Mouse (Mus musculus) lung, embryonic 14.5 days (tissue): ENCODE data around the gene Zbtb8a. TPM values are rescaled to one million over a fixed set of nuclear protein-coding genes. Genes with fewer than 3 reads are reported as not detected.

Source experiments
- ATAC-seq: fragments of 200-750 bp; cut with Nextera tagmentation; 2 replicates; pipeline ENCODE4 v1.8.0; 2017; ENCODE audit warnings: mild to moderate bottlenecking, moderate TSS enrichment, moderate library complexity; ENCODE audit not compliant: insufficient read depth
- DNase-seq: peaks from one replicate; pipeline ENCODE4 v3.0.0-alpha.2; 2015
- H3K27ac ChIP-seq: fragments of 300-500 bp; sonication (generic); 2 replicates; pipeline ENCODE4 v1.5.1; 2014; ENCODE audit warnings: low read depth, mild to moderate bottlenecking, moderate library complexity
- H3K27me3 ChIP-seq: fragments of 300-500 bp; sonication (generic); 2 replicates; pipeline ENCODE4 v1.6.1; 2014; ENCODE audit warnings: low read length, control low read depth; ENCODE audit not compliant: insufficient read depth
- H3K36me3 ChIP-seq: fragments of 300-500 bp; sonication (generic); 2 replicates; pipeline ENCODE4 v1.6.1; 2014; ENCODE audit warnings: control low read depth; ENCODE audit not compliant: insufficient read depth
- H3K4me1 ChIP-seq: fragments of 300-500 bp; sonication (generic); 2 replicates; pipeline ENCODE4 v1.6.1; 2014; ENCODE audit warnings: antibody characterized with exemption, control low read depth; ENCODE audit not compliant: insufficient read depth
- H3K4me2 ChIP-seq: fragments of 300-500 bp; sonication (generic); 2 replicates; pipeline ENCODE4 v1.6.1; 2014; ENCODE audit warnings: mild to moderate bottlenecking
- H3K4me3 ChIP-seq: fragments of 300-500 bp; sonication (generic); 2 replicates; pipeline ENCODE4 v1.5.1; 2014; ENCODE audit warnings: low read depth, low read length
- H3K9ac ChIP-seq: fragments of 300-500 bp; sonication (generic); 2 replicates; pipeline ENCODE4 v1.6.1; 2014
- H3K9me3 ChIP-seq: fragments of 300-500 bp; sonication (generic); 2 replicates; pipeline ENCODE4 v1.6.1; 2016; ENCODE audit warnings: low read depth, low read length, control low read depth
- CTCF ChIP-seq: IDR thresholded peaks from 2 replicates; pipeline ENCODE4 v1.5.1; 2016; ENCODE audit warnings: antibody characterized with exemption, low read depth
- WGBS: fragments of 180-500 bp; shearing (Covaris S2); extraction: QIAGEN DNeasy Blood & Tissue Kit; methylation state at CpG from one replicate; pipeline ENCODE4 v1.1.7; 2014; 5-methylcytosine and 5-hydroxymethylcytosine counted together
- polyA plus RNA-seq: library from polyadenylated mRNA; unstranded; fragments of >200 nt; fragmentation: Nextera tagmentation; extraction: Ambion mirVana; gene quantifications from 2 replicates; pipeline ENCODE4 v1.2.1, GENCODE M21; 2014

Gene Zbtb8a
- polyA plus RNA-seq, 1 experiment from 2014 or later, result 16.2 TPM

DNA sequence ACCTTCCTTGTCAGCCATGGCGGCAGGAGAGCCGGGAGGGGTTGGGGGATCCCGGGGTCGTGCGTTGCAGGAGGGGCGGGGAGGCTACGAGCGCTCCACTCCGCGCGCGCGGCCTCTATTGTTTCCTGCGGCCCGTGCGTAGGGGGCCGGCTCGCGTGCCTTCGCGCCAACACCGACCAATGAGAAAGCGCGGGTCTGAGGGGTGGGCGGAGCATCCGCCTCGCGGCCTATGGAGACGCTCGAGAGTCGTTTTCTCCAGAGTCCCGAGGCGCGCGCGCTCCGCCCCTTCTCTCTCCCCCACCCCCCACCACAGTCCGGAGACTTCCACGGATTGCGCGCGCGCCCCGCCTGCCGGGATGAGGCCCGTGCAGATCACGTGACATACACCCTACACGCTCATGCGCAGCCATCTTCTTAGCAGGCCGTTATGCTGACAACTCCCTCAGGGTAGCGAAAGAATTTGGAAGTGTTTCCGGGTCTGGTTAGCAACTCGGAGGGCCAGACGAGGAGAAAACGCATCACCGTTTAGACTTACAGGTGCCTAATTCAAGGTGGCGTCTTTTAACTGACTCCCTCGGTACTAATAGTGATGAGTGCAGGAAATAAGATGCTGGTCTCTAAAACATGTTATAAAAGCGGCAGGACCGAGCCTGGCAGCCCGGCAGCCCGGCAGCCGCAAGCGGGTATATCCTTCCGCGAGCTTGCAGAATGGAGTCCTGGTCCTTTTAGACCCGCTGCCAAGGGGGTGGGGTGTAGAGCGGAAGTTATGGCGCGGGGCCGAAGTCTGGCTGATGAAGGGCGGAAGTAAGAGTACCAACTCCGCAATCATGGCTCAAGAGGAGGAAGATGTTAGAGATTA, 42.5 kb downstream of the Zbtb8a start, which contains the start of the genes Rbbp4 and Zbtb8os:
Gene Rbbp4 (minus strand): TSS at position 155 of the 859 bp plus-strand sequence.
Gene Zbtb8os (plus strand): TSS at position 480 of the 859 bp plus-strand sequence.
- ATAC-seq (peak; percentile 99), DNase-seq (peak; percentile 99)
- TF ChIP-seq CTCF, result no peak
- H3K27me3 ChIP-seq, result no peaks in the 10 kb centered on the region
- peaks cover 34% of the 10 kb centered on the region for H3K36me3 ChIP-seq
- peak within 1 kb of the TSS; percentile 97 for H3K4me3 ChIP-seq
- peak within 1 kb of the TSS; percentile 99 for H3K27ac ChIP-seq
- H3K4me1 ChIP-seq, result peaks cover 8% of the 10 kb centered on the region; the same call in 1 of the 2 replicates
- under 1% methylated on average over 71 of the region's 73 CpGs for WGBS
- H3K9ac ChIP-seq, result peak within 1 kb of the TSS; percentile 96
- H3K4me2 ChIP-seq, result peak within 1 kb of the TSS; percentile 90
- H3K9me3 ChIP-seq, result no peaks in the 10 kb centered on the region

- Histone ChIP-seq H3K36me3 (peaks cover 39% of the 10 kb centered on the region), H3K27me3 (no peaks in the 10 kb centered on the region), H3K9ac (peak overlapping the region; percentile 96), H3K9me3 (no peaks in the 10 kb centered on the region), H3K4me3 (peak overlapping the region; percentile 97), H3K4me2 (peak overlapping the region; percentile 65), H3K27ac (peak overlapping the region; percentile 99), H3K4me1 (peaks cover 8% of the 10 kb centered on the region; the same call in 1 of the 2 replicates)
- DNase-seq (peak; percentile 71), ATAC-seq (peak; percentile 45)
- WGBS, result under 1% methylated on average over 62 of the region's 62 CpGs
- TF ChIP-seq CTCF, result no peak
These were observed 43.2 kb downstream of the Zbtb8a start for GRCm38 (mm10) chr4:129334677-129335215.

DNA sequence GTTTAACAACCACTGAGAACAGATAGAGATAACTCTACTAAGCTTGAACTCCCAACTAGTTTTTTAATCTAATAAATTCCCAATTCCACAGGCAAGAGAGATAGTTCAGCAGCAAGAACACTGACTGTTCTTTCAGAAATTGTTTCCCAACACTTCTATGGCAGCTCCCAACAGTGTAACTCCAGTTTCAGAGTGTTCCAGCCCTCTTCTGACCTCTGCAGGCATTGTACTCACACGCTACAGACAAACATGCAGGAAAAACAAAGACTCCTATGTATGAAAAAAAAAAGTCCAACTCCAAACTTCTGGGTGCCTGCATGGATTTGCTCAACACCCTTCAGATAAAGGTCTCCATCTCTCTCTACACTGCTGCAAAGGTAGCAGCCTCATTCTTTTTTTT, 45.1 kb downstream of the Zbtb8a start:
- ATAC-seq, result no peak
- 33% methylated on average over 1 of the region's 1 CpGs for WGBS
- H3K36me3 ChIP-seq, result peaks cover 56% of the 10 kb centered on the region

GRCm38 (mm10) chr4:129326191-129326590, 51.7 kb downstream of the Zbtb8a start:
- Histone ChIP-seq H3K4me1 (no peaks in the 10 kb centered on the region), H3K27me3 (no peaks in the 10 kb centered on the region), H3K9me3 (no peaks in the 10 kb centered on the region), H3K9ac (no peak overlapping the region), H3K36me3 (peaks cover 88% of the 10 kb centered on the region), H3K4me3 (no peak overlapping the region), H3K4me2 (no peak overlapping the region), H3K27ac (no peak overlapping the region)
- WGBS, result 51% methylated on average over 1 of the region's 1 CpGs
- ATAC-seq (no peak), DNase-seq (no peak)
- no peak for TF ChIP-seq CTCF

More for the DNA sequence above, 45.1 kb downstream of the Zbtb8a start:
- no peaks in the 10 kb centered on the region for H3K27me3 ChIP-seq
- H3K27ac ChIP-seq, result no peak overlapping the region
- H3K9ac ChIP-seq, result peak overlapping the region; percentile 27
- peak overlapping the region; percentile 97 for H3K4me3 ChIP-seq
- no peak for DNase-seq
- no peak for TF ChIP-seq CTCF
- H3K4me1 ChIP-seq, result peaks cover 8% of the 10 kb centered on the region; the same call in 1 of the 2 replicates
- no peaks in the 10 kb centered on the region for H3K9me3 ChIP-seq
- peak overlapping the region; percentile 65 for H3K4me2 ChIP-seq

DNA sequence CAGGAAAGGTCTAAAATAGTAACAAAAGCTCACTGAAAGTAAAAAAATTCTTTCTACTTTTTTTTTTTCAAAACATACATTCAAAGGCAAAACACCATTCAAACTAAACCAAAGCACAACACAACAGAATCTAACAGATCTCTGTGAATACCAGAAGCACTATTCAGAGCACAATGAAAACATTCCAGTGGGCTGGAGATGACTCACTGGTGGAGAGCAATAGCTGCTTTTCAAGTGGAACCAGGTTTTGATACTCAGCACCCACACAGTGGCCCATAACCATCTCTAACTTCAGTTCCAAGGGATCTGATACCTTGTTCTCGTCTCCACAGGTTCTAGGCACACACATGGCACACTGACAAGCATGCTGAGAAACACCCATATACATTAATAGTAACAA, 53.2 kb downstream of the Zbtb8a start:
- DNase-seq (no peak), ATAC-seq (no peak)
- no peaks in the 10 kb centered on the region for H3K27me3 ChIP-seq
- H3K9ac ChIP-seq, result no peak overlapping the region
- H3K27ac ChIP-seq, result no peak overlapping the region
- no peak for TF ChIP-seq CTCF
- 71% methylated on average over 1 of the region's 1 CpGs for WGBS
- no peak overlapping the region for H3K4me3 ChIP-seq
- H3K4me2 ChIP-seq, result no peak overlapping the region
- H3K9me3 ChIP-seq, result no peaks in the 10 kb centered on the region
- peaks cover 90% of the 10 kb centered on the region for H3K36me3 ChIP-seq
- no peaks in the 10 kb centered on the region for H3K4me1 ChIP-seq

- 78% methylated on average over 1 of the region's 1 CpGs for WGBS
- DNase-seq (no peak), ATAC-seq (no peak)
- Histone ChIP-seq H3K9me3 (no peaks in the 10 kb centered on the region), H3K27ac (no peak overlapping the region), H3K4me2 (no peak overlapping the region), H3K4me3 (no peak overlapping the region), H3K4me1 (no peaks in the 10 kb centered on the region), H3K9ac (no peak overlapping the region), H3K36me3 (peaks cover 91% of the 10 kb centered on the region), H3K27me3 (no peaks in the 10 kb centered on the region)
- no peak for TF ChIP-seq CTCF
These were observed 54.4 kb downstream of the Zbtb8a start for GRCm38 (mm10) chr4:129323491-129323890.

- H3K9ac ChIP-seq, result no peak overlapping the region
- TF ChIP-seq CTCF, result no peak
- H3K4me1 ChIP-seq, result no peaks in the 10 kb centered on the region
- peaks cover 91% of the 10 kb centered on the region for H3K36me3 ChIP-seq
- no peaks in the 10 kb centered on the region for H3K27me3 ChIP-seq
- no peak overlapping the region for H3K27ac ChIP-seq
- H3K9me3 ChIP-seq, result no peaks in the 10 kb centered on the region
- no peak overlapping the region for H3K4me3 ChIP-seq
- ATAC-seq (no peak), DNase-seq (no peak)
- WGBS, result 94% methylated on average over 5 of the region's 5 CpGs
- H3K4me2 ChIP-seq, result no peak overlapping the region
These were observed 55.9 kb downstream of the Zbtb8a start for GRCm38 (mm10) chr4:129322042-129322441.
